Mouse (Mus musculus) limb, embryonic 10.5 days (tissue): ENCODE measurements around the gene Hoxa1. TPM values are rescaled to one million over a fixed set of nuclear protein-coding genes. Genes with fewer than 3 reads are reported as not detected.
A peak's percentile ranks its signal among the peaks of the same experiment; 100 is the strongest.

ENCODE experiments used
- DNase-seq: peaks from one replicate; pipeline ENCODE4 v3.0.0-alpha.2; 2017; ENCODE audit warnings: low spot score
- H3K27ac ChIP-seq: fragments of 300-500 bp; sonication (generic); 2 replicates; pipeline ENCODE4 v1.5.1; 2016; ENCODE audit warnings: mild to moderate bottlenecking
- H3K27me3 ChIP-seq: fragments of 300-500 bp; sonication (generic); 2 replicates; pipeline ENCODE4 v1.6.1; 2016; ENCODE audit warnings: low read depth, mild to moderate bottlenecking; ENCODE audit not compliant: poor library complexity, severe bottlenecking
- H3K36me3 ChIP-seq: fragments of 300-500 bp; sonication (generic); 2 replicates; pipeline ENCODE4 v1.6.1; 2016; ENCODE audit warnings: mild to moderate bottlenecking, moderate library complexity
- H3K4me1 ChIP-seq: fragments of 300-500 bp; sonication (generic); 2 replicates; pipeline ENCODE4 v1.6.1; 2016
- H3K4me3 ChIP-seq: fragments of 300-500 bp; sonication (generic); 2 replicates; pipeline ENCODE4 v1.5.1; 2016; ENCODE audit warnings: mild to moderate bottlenecking, moderate library complexity
- H3K9me3 ChIP-seq: fragments of 300-500 bp; sonication (generic); replicated peaks from 2 replicates; pipeline ENCODE4 v1.6.1; 2016; ENCODE audit warnings: mild to moderate bottlenecking
- WGBS: fragments of 180-500 bp; shearing (Covaris S2); methylation state at CpG from one replicate; pipeline ENCODE4 v1.1.7; 2016; 5-methylcytosine and 5-hydroxymethylcytosine counted together
- polyA plus RNA-seq: library from polyadenylated mRNA; unstranded; fragments of >200 nt; fragmentation: Nextera tagmentation; extraction: Ambion mirVana; gene quantifications from 2 replicates; pipeline ENCODE4 v1.2.1, GENCODE M21; 2016

The Hoxa1 gene
- polyA plus RNA-seq, 1 experiment from 2014 or later = 1.3 TPM

DNA sequence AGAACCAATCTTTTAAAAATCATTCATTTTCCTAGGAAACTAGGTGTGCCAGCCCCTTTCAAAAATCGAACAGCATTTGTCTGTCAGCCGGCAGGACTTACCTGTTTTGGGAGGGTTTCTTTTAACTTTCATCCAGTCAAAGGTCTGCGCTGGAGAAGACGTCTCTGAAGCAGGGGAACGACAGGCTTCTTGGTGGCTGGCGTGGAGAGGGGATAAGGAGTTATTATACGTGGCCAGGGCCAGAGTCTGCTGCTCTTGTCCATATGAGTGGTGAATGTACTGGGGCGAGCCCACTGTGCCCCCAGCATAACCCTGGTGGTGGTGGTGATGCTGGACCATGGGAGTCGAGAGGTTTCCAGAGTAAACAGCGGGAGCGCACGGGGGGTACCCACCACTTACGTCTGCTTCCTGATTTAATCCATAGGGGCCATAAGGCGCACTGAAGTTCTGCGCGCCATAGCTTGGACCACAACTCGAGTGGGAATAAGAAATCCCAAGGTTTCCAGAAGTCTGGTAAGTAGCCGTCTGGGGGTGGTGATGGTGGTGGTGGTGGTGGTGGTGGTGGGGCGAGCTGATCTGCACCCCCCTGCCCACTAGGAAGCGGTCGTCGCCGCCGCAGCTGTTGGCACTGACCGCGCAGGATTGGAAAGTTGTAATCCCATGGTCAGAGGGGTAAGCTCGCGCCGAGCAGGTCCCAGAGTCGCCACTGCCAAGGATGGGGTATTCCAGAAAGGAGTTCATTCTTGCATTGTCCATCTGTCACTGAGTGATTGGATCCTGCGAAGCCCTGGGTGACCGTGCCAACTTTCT, 446 bp downstream of the Hoxa1 start:
- H3K36me3 ChIP-seq = no peaks in the 10 kb centered on the region
- H3K4me3 ChIP-seq = peak overlapping the region; percentile 88
- DNase-seq = peak; percentile 57
- no peaks in the 10 kb centered on the region for H3K9me3 ChIP-seq
- H3K27ac ChIP-seq = peak overlapping the region; percentile 92; the same call in 1 of the 2 replicates
- WGBS = under 1% methylated on average over 32 of the region's 32 CpGs
- peaks cover 69% of the 10 kb centered on the region for H3K4me1 ChIP-seq
- peaks cover 67% of the 10 kb centered on the region for H3K27me3 ChIP-seq

DNA sequence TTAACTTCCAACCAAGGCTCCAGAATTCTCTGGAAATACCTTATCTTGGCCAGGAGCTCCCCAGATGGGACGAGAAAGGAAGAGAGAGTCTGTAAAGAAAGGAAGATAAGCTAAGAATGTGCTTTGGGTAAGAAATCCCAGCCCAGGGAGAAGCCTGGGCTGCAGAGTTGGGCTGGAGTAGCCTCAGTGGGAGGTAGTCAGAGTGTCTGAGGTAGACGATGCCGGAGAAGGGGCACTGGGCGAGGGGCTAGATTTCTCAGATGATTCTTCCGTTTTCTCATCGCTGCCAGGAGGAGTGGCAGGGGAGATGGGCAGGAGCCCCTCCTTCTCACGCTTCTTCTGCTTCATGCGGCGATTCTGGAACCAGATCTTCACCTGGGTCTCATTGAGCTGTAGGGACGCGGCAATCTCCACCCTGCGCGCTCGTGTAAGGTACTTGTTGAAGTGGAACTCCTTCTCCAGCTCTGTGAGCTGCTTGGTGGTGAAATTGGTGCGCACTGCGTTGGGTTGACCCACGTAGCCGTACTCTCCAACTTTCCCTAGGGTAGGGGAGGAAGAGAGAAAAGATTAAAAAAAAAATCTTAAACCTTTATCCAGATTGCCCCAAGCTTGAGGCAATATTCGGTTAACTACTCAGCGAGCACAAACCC, 1.4 kb downstream of the Hoxa1 start:
- Histone ChIP-seq H3K4me3 (peak overlapping the region; percentile 88), H3K9me3 (no peaks in the 10 kb centered on the region), H3K4me1 (peaks cover 68% of the 10 kb centered on the region), H3K36me3 (no peaks in the 10 kb centered on the region), H3K27me3 (peaks cover 77% of the 10 kb centered on the region), H3K27ac (no peak overlapping the region)
- 1% methylated on average over 20 of the region's 20 CpGs for WGBS
- DNase-seq = peak; percentile 49

DNA sequence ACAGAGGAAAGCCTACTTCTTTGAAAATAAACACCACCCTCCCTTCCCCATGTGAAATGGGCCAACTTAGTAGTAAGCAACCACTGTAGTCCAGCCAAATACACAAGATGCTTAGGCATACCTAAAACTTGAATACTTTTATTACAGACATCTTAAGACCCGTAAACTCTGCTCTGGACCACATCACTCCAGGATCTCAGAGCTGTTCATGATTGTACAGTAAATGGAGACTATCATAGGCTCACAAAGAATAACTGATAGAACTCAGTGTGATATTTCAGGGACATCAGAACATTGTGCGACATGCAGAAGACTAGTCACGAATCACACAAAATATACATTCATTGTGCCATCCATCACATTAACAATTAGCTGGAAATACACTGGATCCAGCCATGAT, 2.6 kb downstream of the Hoxa1 start:
- H3K36me3 ChIP-seq = no peaks in the 10 kb centered on the region
- DNase-seq = no peak
- no peaks in the 10 kb centered on the region for H3K9me3 ChIP-seq
- H3K27ac ChIP-seq = no peak overlapping the region
- H3K4me3 ChIP-seq = no peak overlapping the region
- WGBS = 45% methylated on average over 3 of the region's 3 CpGs
- peaks cover 67% of the 10 kb centered on the region for H3K4me1 ChIP-seq
- H3K27me3 ChIP-seq = peaks cover 88% of the 10 kb centered on the region

DNA sequence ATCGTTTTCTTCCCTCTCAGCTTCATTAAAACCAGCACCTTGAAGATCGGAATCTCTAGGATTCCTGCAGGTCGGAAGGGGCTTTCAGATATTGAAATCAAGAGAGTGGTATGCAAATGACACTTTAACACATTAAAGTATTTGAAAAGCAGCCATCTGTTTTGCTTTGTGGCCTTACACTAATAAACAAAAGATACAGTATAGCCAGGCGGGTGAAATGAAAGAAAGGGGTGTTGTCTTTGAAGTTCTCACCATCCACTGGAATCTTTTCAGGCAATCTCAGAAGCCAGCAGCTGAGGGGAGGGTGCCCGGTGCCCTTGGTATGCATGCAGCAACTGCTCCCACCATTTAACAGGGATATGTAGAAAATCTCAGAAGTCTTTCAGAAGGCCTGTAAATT, 4.1 kb downstream of the Hoxa1 start:
- no peaks in the 10 kb centered on the region for H3K36me3 ChIP-seq
- DNase-seq = no peak
- peaks cover 91% of the 10 kb centered on the region for H3K27me3 ChIP-seq
- no peak overlapping the region for H3K27ac ChIP-seq
- no peaks in the 10 kb centered on the region for H3K9me3 ChIP-seq
- 6% methylated on average over 5 of the region's 5 CpGs for WGBS
- no peak overlapping the region for H3K4me3 ChIP-seq
- H3K4me1 ChIP-seq = peaks cover 59% of the 10 kb centered on the region

DNA sequence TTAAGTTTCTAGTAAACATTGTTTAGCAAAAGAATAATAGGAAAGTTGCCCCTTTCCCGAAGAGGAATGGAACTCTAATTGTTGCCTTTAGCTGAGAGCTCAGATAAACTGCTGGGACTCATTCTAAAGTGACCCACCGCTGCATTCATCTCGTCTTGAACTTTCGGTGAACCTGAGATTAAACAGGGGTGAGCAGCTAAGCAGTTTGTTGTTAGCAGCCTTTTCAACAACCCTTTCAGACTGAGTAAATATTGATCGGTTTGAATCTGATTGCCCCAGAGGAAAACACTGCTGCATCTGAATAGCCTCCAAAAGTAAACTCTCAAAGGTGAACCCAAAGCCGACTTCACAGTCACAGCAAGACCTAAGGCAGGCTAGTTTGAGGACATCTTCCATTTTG, 4.8 kb downstream of the Hoxa1 start:
- WGBS = 2% methylated on average over 6 of the region's 6 CpGs
- no peak for DNase-seq

DNA sequence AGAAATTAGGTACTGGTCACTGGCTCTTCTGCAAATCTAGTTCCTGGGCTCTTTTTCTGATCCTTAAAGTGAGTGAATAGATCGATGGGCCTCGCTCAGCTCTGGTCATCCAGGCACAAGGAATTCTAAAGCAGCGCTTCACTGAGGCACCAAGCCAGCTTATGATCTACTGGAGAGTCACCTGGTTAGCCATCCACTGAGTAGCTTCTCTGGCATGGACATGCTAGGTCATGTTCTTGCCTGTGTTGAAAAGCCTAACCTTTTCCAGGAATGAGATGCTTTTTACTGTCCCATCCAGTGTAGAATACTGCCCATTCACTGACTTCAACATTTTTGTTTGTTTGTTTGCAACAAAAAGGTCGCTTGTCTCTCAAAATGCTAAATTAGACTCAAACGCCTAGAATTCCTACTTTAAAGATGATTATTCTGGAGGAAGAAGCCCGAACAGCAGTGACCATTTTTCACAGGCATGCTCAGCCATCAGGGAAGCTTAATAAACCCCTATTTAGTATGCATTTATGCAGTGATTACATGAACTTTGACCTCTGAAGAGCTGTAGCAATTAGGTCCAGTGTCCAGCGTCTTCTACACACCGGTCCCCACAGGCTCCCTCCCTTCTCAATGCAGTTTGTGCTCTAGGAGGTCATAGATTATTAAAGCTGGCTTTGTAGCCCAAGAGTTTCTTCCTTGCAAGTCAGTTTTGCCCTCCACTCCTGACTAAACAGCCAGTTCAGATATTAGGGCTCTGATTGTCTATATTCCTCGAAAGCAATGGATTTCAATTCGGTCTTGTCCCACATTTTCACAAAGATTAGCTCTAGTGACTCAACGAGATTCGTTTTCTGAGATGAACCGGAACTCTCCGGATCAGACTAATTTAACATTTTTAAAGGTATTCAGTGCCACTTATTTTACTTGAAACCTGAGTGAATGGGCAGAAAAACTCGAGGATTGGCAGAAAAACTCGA, 5.6 kb downstream of the Hoxa1 start:
- WGBS = 7% methylated on average over 16 of the region's 16 CpGs
- no peaks in the 10 kb centered on the region for H3K36me3 ChIP-seq
- no peaks in the 10 kb centered on the region for H3K9me3 ChIP-seq
- DNase-seq = no peak
- H3K27me3 ChIP-seq = peaks cover 83% of the 10 kb centered on the region
- H3K27ac ChIP-seq = no peak overlapping the region
- peaks cover 46% of the 10 kb centered on the region for H3K4me1 ChIP-seq
- no peak overlapping the region for H3K4me3 ChIP-seq

More for the DNA sequence above, 4.8 kb downstream of the Hoxa1 start:
- peaks cover 89% of the 10 kb centered on the region for H3K27me3 ChIP-seq
- H3K9me3 ChIP-seq = no peaks in the 10 kb centered on the region
- peaks cover 52% of the 10 kb centered on the region for H3K4me1 ChIP-seq
- H3K36me3 ChIP-seq = no peaks in the 10 kb centered on the region
- no peak overlapping the region for H3K4me3 ChIP-seq
- H3K27ac ChIP-seq = no peak overlapping the region

DNA sequence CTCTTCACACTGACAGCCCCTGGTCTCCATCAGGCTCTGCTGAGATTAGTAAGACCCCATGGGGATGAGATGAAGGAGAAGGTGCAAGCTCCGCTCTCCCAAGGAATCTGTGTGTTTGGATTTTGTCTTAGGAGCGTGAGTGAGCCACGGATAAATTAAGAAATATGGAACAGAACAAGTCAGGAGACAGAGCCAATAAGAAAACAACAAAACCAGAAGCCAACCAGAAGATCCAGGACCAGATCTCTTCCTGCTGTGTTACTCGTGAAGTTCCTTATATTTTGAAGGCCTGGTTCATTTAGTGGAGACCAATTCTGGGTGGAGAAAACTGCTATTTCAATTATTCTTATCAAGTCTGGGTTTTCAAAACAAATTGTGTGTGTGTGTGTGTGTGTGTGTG, 6.5 kb downstream of the Hoxa1 start:
- Histone ChIP-seq H3K4me1 (peaks cover 36% of the 10 kb centered on the region), H3K27me3 (peaks cover 81% of the 10 kb centered on the region), H3K36me3 (no peaks in the 10 kb centered on the region), H3K4me3 (no peak overlapping the region), H3K27ac (no peak overlapping the region), H3K9me3 (no peaks in the 10 kb centered on the region)
- 18% methylated on average over 4 of the region's 4 CpGs for WGBS
- no peak for DNase-seq

DNA sequence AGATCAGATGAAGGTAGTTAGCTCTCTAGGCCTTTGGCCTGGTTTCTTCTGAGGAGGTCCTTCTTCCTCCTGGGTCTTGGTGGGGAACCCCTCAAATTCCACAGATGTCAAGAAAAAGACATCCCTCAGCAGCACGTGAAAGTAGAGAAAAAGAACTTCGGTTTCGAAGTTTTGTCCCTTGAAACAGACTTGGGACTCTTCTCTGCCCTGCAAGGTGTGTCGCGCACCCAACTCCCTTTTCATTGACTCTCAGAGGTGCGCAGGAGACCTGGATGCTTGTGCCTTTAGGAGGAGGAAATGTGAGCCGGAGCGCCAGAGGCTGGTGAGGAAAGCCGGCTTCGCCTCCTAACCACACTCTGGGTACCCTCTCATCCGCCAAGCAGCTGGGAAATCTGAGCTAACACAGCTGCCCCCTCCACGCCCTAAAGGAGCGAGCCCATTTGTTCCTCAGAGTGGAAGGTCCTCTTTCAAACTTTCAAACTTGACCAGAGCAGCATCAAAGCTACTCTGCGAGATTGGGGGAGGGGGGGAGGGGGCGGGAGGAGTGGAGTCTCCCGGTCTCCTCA, 7.6 kb downstream of the Hoxa1 start:
- peaks cover 33% of the 10 kb centered on the region for H3K4me1 ChIP-seq
- H3K36me3 ChIP-seq = no peaks in the 10 kb centered on the region
- H3K27me3 ChIP-seq = peaks cover 73% of the 10 kb centered on the region
- no peak overlapping the region for H3K27ac ChIP-seq
- H3K9me3 ChIP-seq = no peaks in the 10 kb centered on the region
- 3% methylated on average over 16 of the region's 16 CpGs for WGBS
- DNase-seq = peak; percentile 64
- H3K4me3 ChIP-seq = peak overlapping the region; percentile 26; the same call in 1 of the 2 replicates

DNA sequence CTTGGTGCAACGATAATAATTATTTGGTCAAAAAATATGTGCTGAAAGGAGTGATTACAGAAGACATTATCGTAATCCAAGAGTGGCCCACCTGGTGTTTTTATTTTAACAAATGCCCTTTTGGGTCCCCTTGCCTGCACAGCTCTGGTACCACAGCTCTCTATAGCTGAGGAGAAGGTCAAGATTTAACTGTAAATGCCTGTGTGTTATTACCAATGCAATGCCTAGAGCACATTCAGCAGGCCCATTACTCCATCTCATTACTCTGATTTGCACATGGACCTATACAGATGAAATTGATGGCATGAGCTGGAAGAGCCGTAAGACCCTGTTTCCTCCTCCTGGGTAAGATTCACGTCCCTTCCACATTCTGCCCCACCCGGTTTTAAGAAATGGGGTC, 19.0 kb downstream of the Hoxa1 start:
- Histone ChIP-seq H3K4me1 (peaks cover 25% of the 10 kb centered on the region), H3K9me3 (no peaks in the 10 kb centered on the region), H3K4me3 (no peak overlapping the region), H3K27ac (no peak overlapping the region), H3K27me3 (no peaks in the 10 kb centered on the region), H3K36me3 (no peaks in the 10 kb centered on the region)
- DNase-seq = no peak
- WGBS = 90% methylated on average over 5 of the region's 5 CpGs

DNA sequence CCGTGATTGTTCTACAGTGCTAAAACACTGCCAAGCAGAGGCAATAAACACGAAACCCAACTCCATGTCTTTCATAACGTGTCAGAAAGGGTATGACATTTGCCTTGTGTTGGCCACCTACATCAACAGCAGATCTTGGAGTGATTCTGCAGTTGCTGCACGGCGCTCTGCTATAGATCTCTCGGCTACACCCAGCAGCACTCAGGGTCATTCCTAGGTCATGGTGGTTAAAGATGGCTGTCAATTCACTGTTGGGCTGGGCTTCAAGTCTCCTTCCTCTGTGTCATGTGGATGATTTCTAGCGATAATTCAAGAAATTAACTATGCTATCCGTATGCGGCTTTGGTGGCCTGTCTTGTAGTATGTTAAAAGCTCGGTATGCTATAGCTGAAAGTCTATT, 19.5 kb downstream of the Hoxa1 start:
- Histone ChIP-seq H3K9me3 (no peaks in the 10 kb centered on the region), H3K36me3 (no peaks in the 10 kb centered on the region), H3K27me3 (no peaks in the 10 kb centered on the region), H3K4me1 (peaks cover 25% of the 10 kb centered on the region), H3K4me3 (no peak overlapping the region), H3K27ac (no peak overlapping the region)
- no peak for DNase-seq
- 57% methylated on average over 10 of the region's 10 CpGs for WGBS

DNA sequence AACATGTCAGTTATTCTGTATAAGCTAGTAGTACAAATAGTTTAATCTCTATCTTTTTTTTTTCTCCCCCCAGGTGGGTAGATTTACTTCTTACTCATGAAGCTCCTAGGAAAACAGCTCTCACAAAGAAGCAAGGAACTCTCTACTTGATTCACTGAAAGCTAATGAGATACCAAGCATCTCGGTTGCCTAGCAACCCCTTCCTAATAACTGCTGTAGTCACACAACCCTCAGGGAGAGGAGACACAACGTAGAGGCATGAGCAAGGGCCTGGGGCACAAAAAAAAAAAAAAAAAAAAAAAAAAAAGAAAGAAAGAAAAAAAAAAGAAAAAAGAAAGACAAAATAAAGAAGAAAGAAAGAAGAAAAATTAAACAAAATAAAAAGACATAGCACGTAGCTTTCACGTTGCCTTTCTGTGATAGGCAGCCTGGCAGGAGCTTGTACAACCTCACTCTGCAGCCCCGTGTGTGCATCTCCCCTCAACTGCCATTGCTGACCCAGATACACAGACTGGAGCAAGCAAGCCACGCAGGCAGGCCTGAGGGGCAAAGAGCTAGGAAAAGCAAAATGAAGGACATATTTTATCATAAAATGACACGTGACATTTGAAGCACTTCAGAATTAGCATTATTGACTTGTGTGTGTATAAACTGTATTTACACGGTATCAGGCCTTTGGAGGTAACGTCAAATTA, 20.1 kb downstream of the Hoxa1 start:
- Histone ChIP-seq H3K4me1 (peaks cover 25% of the 10 kb centered on the region), H3K4me3 (no peak overlapping the region), H3K27ac (no peak overlapping the region), H3K9me3 (no peaks in the 10 kb centered on the region), H3K27me3 (no peaks in the 10 kb centered on the region), H3K36me3 (no peaks in the 10 kb centered on the region)
- 68% methylated on average over 9 of the region's 9 CpGs for WGBS
- DNase-seq = no peak

DNA sequence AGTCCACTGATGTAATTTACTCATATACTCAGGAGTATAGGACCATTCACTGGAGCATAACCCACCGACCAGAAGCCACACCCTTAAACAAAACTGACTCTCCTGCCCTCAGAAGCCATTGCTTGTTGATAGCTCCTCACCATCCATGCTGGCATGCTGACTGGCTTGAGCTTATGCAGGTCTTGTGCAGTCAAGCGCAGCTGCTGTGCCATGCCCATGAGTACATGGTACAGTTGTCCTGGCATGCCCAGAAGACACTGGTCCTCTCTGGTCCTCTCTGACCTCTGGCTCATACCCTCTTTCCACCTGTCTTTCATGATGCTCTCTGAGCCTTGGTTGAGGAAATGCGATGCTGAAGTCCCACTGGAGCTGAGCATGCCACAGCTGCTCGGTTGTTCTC, 34.4 kb downstream of the Hoxa1 start:
- WGBS = 84% methylated on average over 4 of the region's 4 CpGs
- DNase-seq = no peak
- H3K4me1 ChIP-seq = peaks cover 10% of the 10 kb centered on the region

More for the DNA sequence above, 34.4 kb downstream of the Hoxa1 start:
- Histone ChIP-seq H3K4me3 (no peak overlapping the region), H3K9me3 (no peaks in the 10 kb centered on the region), H3K27me3 (peaks cover 17% of the 10 kb centered on the region; the same call in 1 of the 2 replicates), H3K36me3 (no peaks in the 10 kb centered on the region), H3K27ac (no peak overlapping the region)
